Comparison of ENCODE assay signal across 8 mouse cellular contexts in the genomic region with DNA sequence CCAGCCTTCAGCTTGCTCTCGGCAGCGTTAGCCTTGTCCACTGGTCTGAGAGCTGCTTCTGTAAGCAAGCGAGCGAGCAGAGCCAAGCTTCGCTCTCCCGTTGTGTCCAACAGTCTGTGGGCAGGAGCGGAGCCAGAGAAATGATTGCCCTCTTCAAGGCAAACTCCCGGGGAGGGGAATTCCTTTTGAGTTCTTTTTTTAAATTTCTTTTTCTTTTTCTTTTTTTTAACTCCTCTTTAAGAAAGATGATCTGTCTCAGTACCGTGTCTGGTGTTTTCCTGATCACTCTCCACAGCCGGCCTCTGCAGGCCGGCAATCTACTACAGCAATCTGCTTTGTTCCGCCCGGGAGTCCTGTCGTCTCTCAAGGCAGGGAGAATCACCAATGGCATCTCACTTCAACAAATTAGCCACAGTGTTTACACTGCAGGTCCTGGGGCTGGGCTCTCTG.
DNase-seq lines count a peak whose midpoint lies in the region; ATAC-seq lines count a peak whose summit lies in the region.

No protein-coding gene starts in this region.

- intact Hi-C loops in left cerebral cortex, postnatal 4 days (cut with DNase I), result no loop called here

- ATAC-seq in heart, embryonic 12.5 days (ENCODE audit: insufficient number of reproducible peaks, low FRiP score), result 0 out of 2 replicates have a peak, but pooled peaks have one; percentile 48
- ATAC-seq in limb, embryonic 15.5 days (ENCODE audit: insufficient number of reproducible peaks, low FRiP score, low TSS enrichment, low read depth), result peak; percentile 35; the same call in 1 of the 2 replicates
- ATAC-seq in neural tube, embryonic 12.5 days (ENCODE audit: low FRiP score, low read depth), result peak; percentile 66; the same call in 1 of the 2 replicates

- H3K36me3 ChIP-seq in heart, embryonic 12.5 days, result no peaks in the 10 kb centered on the region
- no peaks in the 10 kb centered on the region for H3K36me3 ChIP-seq in limb, embryonic 15.5 days
- no peaks in the 10 kb centered on the region for H3K36me3 ChIP-seq in neural tube, embryonic 12.5 days

- H3K4me3 ChIP-seq in heart, embryonic 12.5 days, result peak overlapping the region; percentile 22; the same call in 1 of the 2 replicates
- H3K4me3 ChIP-seq in limb, embryonic 15.5 days, result peak overlapping the region; percentile 4; the same call in 1 of the 2 replicates
- H3K4me3 ChIP-seq in neural tube, embryonic 12.5 days, result no peak overlapping the region

- H3K27ac ChIP-seq in heart, embryonic 12.5 days (ENCODE audit: poor library complexity, severe bottlenecking), result no peak overlapping the region
- peak overlapping the region; percentile 57; the same call in 1 of the 2 replicates for H3K27ac ChIP-seq in limb, embryonic 15.5 days
- H3K27ac ChIP-seq in neural tube, embryonic 12.5 days, result no peak overlapping the region

- WGBS in heart, embryonic 12.5 days, result 2% methylated on average over 14 of the region's 14 CpGs
- 11% methylated on average over 14 of the region's 14 CpGs for WGBS in limb, embryonic 15.5 days
- WGBS in neural tube, embryonic 12.5 days, result 3% methylated on average over 14 of the region's 14 CpGs

- no peaks in the 10 kb centered on the region for H3K27me3 ChIP-seq in heart, embryonic 12.5 days (replicated peaks)
- H3K27me3 ChIP-seq in limb, embryonic 15.5 days, result no peaks in the 10 kb centered on the region
- no peaks in the 10 kb centered on the region for H3K27me3 ChIP-seq in neural tube, embryonic 12.5 days (replicated peaks)

- peak overlapping the region; percentile 62 for H3K4me2 ChIP-seq in heart, embryonic 12.5 days
- H3K4me2 ChIP-seq in limb, embryonic 15.5 days, result peak overlapping the region; percentile 24
- peak overlapping the region; percentile 52 for H3K4me2 ChIP-seq in neural tube, embryonic 12.5 days (replicated peaks)

- peak; percentile 73 for DNase-seq in left cerebral cortex, postnatal 4 days
- no peak for DNase-seq in left cerebral cortex, adult 9 months (ENCODE audit: low spot score in 2 of 2)
- peak; percentile 13 for DNase-seq in cerebellum, adult 9-11 months
- DNase-seq in spleen, postnatal 14 days (ENCODE audit: low spot score in 2 of 2), result no peak
- DNase-seq in thymus, postnatal 4 days, result no peak

- peak overlapping the region; percentile 30; the same call in 1 of the 2 replicates for H3K9ac ChIP-seq in heart, embryonic 12.5 days
- H3K9ac ChIP-seq in limb, embryonic 15.5 days, result no peak overlapping the region
- 0 out of 2 replicates have a peak overlapping the region, but pooled peaks have one; percentile 19 for H3K9ac ChIP-seq in neural tube, embryonic 12.5 days

- H3K9me3 ChIP-seq in heart, embryonic 12.5 days (replicated peaks), result peaks cover 5% of the 10 kb centered on the region; the same call in 1 of the 2 replicates
- H3K9me3 ChIP-seq in limb, embryonic 15.5 days, result no peaks in the 10 kb centered on the region
- H3K9me3 ChIP-seq in neural tube, embryonic 12.5 days, result no peaks in the 10 kb centered on the region

- H3K4me1 ChIP-seq in heart, embryonic 12.5 days (replicated peaks), result peaks cover 17% of the 10 kb centered on the region; the same call in 1 of the 2 replicates
- peaks cover 19% of the 10 kb centered on the region for H3K4me1 ChIP-seq in limb, embryonic 15.5 days
- H3K4me1 ChIP-seq in neural tube, embryonic 12.5 days, result 0 out of 2 replicates have a peak, but pooled peaks cover 8% of the 10 kb centered on the region

Comparison
In these comparisons a context has a peak if more than half of its experiments do, and no peak if none do; other contexts are left out.
1. DNase-seq: peak in left cerebral cortex, postnatal 4 days (single experiment) and cerebellum, adult 9-11 months (single experiment); none in left cerebral cortex, adult 9 months (0 of 2), spleen, postnatal 14 days (0 of 2) and thymus, postnatal 4 days (single experiment).
2. Peak in every context shown above with its lines, with median percentiles within 50 percentile points of each other: ATAC-seq and H3K4me2 ChIP-seq.